Mouse (Mus musculus) ovary, postnatal 10 days (tissue): Measurements from ENCODE around the gene Il7r.
"Not testable (repeated sequence)": the region's sequence is repeated elsewhere in the genome, so short reads cannot be mapped to it uniquely, and the experiment has no call there.

Source experiments
- DNase-seq: peaks from one replicate; pipeline ENCODE4 v3.0.0; 2022; ENCODE audit warnings: low spot score

Gene Il7r

GRCm38 (mm10) chr15:9530076-9530475 lies at the start of gene Il7r:
TSS of gene Il7r (minus strand) at chr15:9530176.
- DNase-seq: no peak

DNA sequence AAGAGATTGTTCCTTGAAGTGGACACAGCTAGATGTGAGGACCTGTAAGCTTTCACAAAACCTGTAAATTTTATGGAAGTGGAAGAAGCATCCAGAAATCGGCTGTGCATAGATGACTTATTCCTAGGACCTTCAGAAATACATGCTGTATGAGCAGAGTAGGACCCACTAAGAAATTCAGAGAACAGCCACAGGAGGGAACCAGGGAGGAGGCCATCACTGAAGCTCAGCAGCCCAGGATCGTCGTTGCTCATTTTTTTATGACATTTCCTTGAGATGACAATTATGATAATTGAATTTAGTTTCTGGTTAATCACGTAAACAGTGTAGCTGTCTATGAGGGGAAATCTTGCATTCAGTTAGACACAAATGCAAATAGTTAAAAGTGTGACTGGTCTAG lies 47.3 kb upstream of the Il7r start:
- no peak for DNase-seq

DNA sequence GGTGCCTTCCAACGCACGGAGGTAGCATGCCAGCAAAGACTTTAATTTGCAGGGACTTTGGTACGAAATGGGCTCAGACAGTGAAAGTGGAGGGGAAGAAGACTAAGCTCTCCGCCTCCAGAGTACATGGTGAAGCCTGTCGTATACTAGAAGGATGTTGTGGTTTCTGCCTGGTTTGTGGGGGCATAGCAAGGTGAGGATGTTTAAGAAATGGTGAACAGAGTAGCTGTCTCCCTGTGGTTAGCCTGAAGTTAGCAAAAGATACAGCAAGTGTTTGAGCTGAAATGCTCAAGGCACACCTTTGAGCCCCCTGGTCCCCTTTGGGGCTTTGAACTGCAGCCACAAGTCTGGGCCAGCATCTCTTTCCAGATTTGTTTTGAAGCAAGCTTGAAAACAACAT lies 44.8 kb upstream of the Il7r start:
- DNase-seq: no peak

DNA sequence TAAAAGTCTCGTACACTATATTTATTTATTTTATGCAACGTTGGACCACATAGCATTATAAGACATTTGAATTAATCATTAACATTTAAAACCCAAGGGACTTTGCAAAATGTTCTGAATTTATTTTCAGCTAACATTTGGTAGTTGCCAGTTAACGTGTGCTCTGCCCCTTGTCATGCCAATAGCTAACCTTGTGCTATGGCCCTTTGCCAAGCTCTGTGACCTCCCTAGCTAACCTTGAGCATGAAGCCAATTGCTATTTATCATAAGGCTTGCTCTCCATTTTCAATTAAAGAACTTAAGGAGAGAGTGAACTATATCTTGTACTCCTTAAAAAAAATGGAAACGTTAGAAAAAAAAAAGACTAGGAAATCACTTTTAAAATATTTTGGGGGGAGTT lies 43.4 kb upstream of the Il7r start:
- no peak for DNase-seq

GRCm38 (mm10) chr15:9572664-9573063 lies 42.7 kb upstream of the Il7r start:
- no peak for DNase-seq

DNA sequence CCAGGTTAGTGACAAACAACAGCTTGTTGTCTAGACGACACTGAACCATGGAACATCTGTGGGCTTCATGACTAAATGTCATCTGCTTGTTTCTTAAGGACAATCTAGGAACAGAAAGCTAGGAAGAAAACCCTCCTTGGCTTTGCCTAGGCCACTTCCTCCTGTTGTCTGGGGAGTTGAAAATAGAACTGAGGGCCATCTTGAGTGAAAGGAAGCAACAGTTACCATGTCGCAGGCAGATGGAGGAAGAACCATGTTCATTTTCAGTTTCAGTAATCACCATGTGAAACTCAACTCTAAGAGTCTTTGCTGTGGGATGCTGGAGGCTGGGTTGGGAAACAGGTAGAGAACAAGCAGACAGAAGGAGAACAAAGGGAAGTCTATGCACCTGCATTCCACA lies 41.9 kb upstream of the Il7r start:
- no peak for DNase-seq

- no peak for DNase-seq
Measured at GRCm38 (mm10) chr15:9567316-9567715, 37.3 kb upstream of the Il7r start.

DNA sequence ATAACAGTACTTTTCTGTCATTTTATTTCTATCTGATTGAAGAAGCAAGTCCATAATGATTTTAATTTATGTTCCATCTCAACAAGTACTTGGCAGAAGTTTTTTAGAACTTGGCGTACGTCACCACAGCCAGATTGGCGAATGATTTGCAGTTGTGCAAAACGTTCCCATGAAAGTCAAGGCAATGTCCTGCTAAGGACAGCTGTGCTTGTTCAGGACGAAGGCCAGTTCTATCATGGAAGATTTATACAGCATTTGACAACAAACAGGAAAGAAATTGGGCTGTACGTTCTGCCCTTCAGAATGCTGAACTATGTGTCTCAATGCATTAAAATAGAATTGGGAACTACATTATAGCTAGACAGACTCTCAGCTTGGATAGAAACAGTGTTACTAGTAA lies 35.4 kb upstream of the Il7r start:
- DNase-seq: no peak

- no peak for DNase-seq
Measured at GRCm38 (mm10) chr15:9564156-9564555, 34.2 kb upstream of the Il7r start.

DNA sequence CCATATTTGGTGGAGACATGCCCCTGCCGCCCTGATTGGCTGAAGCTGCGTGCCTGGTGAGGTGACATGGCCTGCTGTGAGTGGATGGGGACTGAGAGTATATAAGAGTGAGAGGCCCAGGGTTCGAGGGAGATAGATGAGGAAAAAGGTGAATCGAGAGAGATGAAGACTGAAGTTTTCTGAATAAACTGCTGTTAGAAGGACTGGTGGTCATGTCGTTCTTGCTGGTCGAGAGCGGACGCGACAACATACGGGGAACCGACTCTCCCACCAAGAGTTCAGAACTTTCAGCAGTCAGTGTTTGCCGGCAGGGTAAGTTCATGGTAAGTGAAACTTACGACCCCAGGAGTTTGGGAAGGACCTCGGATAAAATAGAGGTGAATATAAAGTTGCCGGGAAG lies 27.3 kb upstream of the Il7r start:
- not testable (repeated sequence) for DNase-seq

DNA sequence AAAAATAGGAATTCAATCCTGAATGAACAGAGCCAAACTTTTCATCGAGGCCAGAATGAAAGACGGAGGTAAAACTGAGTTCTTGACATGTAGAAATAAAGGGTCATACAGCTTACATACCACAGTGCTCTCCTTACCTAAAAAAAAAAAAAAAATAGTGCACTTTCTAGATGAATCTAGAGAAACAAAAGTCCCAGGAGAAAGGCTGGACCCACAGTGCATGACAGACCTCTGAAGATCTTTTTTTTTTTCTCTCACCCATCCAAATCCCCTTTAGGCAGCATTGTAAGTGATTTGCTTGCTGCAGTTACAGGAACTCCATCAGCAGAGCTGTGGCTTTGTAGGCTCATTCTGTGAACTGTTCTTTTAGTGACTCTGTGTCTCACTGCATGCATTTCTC lies 19.0 kb upstream of the Il7r start:
- no peak for DNase-seq

DNA sequence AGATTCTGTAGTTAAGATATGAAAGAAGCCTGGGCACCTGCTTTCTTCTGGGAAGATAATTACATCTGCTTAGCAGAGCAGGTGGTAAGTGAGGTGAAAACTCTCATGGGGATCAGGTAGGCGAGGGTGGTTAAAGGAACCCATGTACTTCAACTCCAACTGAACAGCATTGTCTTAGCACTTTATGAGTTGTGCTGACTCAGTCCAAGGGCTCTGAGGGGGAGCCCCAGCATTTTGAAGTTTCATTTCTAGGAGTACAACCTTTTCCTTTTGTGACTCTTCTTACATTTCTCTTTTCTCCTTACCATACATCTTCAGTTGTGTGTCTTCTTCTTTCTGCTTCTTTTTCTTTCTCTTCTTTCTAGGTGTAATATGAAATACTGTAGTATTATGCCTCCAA lies 5.2 kb upstream of the Il7r start:
- DNase-seq: no peak

DNA sequence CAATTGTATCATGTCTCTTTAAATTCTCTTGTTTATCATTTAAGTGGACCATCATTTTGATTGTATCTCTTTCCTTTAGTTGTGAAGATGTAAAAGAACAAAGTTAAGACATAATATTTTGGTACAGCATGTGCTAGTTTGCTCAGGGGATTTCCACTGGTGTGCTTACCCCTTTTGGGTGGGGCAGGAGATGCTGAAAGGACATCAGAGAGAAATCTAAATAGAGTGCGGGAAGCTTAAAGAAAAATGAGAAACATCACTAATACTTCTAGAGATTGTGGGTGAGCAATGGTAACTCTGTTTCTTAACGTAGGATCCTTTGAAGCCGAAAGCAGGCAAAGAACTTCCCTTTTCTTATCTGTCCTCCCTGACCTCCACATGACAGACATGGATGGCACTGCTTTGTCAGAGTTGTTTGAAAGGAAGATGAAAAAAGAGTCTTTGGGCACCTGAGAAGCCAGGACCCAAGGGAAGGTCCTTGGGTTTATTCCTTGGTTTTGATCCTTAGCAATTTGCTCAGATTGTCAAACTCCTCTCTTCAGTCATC lies 3.5 kb upstream of the Il7r start:
- DNase-seq: no peak

GRCm38 (mm10) chr15:9529646-9530045 lies 330 bp downstream of the Il7r start:
- DNase-seq: no peak

- DNase-seq: no peak
Measured at GRCm38 (mm10) chr15:9528186-9528935, 1.6 kb downstream of the Il7r start.

DNA sequence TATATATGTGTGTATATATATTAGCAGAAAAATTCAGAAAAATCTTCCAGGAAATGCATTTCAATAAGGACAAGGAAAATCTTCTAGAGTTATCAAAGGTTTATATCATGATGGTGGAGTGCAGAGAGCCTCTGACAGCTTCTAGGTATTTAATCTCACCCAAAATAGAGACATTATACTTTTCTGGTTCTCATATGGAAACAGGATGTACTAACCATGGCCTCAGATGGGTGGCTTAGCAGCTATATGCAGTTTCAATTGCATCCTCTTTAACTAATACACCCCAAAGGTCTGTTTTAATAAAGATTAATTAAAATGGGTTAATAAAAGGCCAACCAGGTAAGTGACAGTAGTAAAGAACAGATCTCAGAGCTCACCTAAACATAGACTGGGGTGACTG lies 3.6 kb downstream of the Il7r start:
- DNase-seq: no peak

DNA sequence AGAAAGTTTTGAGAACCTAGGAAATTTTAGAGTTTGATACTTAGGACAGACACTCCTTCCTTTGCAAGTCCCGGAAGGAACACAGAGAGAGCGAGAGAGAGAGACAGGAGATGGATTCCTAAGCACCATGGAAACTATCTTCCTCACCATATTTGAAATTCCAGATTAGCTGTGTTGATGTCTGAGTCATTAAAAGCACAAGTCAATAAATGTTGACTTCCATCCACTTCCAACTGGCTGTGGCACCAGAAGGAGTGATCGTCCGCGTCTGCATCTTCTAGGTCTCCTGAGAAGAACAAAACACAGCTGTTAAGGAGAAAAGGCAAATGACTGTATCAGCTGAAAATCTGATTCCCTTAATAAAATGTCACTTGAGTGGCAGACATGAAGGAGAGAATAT lies 5.1 kb downstream of the Il7r start:
- no peak for DNase-seq

DNA sequence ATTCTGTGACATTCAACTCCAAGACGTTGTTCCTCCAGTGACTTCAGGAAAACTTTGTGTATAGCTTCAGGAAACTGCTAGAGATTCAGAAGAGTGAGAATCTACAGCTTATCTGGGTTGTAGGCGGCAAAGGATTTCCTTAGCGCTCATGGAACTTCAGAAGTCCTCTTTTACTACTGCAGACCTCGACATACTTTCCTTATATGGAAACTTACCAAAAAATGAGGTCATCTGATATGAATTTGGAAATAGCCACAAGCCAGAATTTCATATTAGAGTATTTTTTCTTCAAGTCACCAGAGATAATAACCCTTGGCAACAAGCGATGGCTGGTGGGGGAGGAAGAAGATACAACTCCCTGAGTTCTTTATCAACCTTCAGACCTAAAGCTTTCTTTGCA lies 6.0 kb downstream of the Il7r start:
- DNase-seq: no peak

DNA sequence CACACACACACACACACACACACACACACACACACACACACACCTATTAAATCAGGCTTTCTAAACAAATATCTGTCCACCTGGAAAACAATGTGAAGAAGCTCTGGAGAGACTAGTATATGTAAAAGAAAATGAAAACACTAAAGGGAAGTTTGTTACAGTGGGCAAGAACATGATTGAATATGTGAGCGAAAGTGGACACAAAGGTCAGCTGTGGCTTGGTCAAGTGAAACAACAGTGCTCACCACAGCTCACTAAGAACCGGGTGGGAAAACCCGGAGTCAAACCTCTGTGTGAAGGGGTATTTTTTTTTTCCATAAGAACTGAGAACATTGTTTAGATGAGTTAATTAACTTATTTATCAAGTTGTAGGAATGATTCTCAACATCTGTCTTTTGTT lies 6.9 kb downstream of the Il7r start:
- no peak for DNase-seq

- no peak for DNase-seq
Measured at GRCm38 (mm10) chr15:9492077-9492476, 37.9 kb downstream of the Il7r start.

DNA sequence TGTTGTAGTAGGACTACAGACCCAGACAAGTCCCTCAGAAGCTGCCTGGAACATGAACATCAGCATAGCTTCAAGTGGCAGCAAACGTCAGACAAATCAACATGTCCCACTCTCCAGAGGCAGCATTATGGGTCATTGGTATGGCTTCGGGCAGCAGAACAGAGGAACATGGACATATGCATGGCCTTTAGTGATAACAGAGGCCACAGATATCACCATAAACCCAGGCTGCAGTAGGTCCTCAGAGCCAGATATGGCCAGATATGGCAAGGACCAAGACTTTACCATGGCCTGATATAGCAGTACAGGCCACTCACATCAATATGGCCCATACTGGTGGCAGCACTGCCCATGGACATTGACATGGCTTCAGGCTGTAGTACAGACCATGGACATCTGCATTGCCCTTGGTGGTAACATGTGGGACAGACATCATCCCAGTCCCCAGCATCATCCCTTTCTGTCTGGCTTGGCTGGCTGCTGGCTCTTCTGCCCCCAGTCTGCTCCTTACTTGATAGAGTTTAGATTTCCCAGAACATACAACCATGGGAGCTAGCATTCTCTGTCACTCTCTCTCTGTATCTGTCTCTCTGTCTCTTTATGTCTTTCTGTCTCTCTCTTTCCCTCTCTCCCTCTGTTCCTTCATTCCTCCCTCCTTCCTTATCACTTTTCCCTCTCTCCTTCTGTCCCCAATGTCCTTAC lies 40.4 kb downstream of the Il7r start:
- DNase-seq: no peak

- no peak for DNase-seq
Measured at GRCm38 (mm10) chr15:9473188-9473587, 56.8 kb downstream of the Il7r start.

DNA sequence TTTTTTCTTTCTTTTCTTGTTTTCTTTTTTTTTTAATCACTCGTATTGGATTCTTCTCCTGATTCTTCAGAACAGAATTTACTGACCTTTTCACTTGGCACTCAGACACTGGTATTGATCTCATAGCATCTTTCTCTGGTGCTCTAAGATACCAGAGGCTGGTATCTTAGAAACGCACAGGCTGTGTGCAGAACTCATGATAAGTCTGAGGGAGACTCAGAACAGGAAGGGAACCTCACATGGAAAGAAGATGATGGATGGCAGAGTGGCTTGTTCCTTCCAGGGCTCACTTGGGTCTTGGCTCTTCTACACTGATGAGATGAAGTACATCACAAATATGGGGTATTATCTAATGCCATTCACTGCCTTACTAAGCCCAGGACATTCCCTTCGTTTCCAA lies 57.4 kb downstream of the Il7r start:
- DNase-seq: no peak

GRCm38 (mm10) chr15:9472167-9472566 lies 57.8 kb downstream of the Il7r start:
- DNase-seq: no peak
